Mouse (Mus musculus) cerebellum, adult 2 months (tissue): ENCODE measurements around the gene Nsrp1. TPM values are rescaled to one million over a fixed set of nuclear protein-coding genes. Genes with fewer than 3 reads are reported as not detected.

Source experiments
- DNase-seq, 2 experiments: peaks; one replicate each; pipeline ENCODE4 v3.0.0; 2021
- H3K27ac ChIP-seq: fragments of 200-500 bp; 2 replicates; pipeline ENCODE4 v1.5.1; 2012; ENCODE audit warnings: low read length, control low read depth, inconsistent platforms; ENCODE audit not compliant: insufficient read depth
- H3K27me3 ChIP-seq: fragments of 200-500 bp; 2 replicates; pipeline ENCODE4 v1.6.1; 2012; ENCODE audit warnings: inconsistent platforms, mild to moderate bottlenecking, low read length, moderate library complexity; ENCODE audit not compliant: control insufficient read depth, insufficient read depth
- H3K4me1 ChIP-seq: fragments of 200-500 bp; 2 replicates; pipeline ENCODE4 v1.6.1; 2011; ENCODE audit warnings: low read length; ENCODE audit not compliant: control insufficient read depth, insufficient read depth
- H3K4me3 ChIP-seq: fragments of 200-500 bp; replicated peaks from 2 replicates; pipeline ENCODE3; 2011; ENCODE audit warnings: mild to moderate bottlenecking, low read depth, low read length, control low read depth; ENCODE audit not compliant: insufficient read depth
- CTCF ChIP-seq: fragments of 200-500 bp; IDR thresholded peaks from 2 replicates; pipeline ENCODE4 v1.5.1; 2011; ENCODE audit warnings: low read depth, mild to moderate bottlenecking, control low read depth, low read length, moderate library complexity, borderline replicate concordance; ENCODE audit not compliant: insufficient read depth
- POLR2A ChIP-seq: fragments of 200-500 bp; IDR thresholded peaks from 2 replicates; pipeline ENCODE4 v1.6.1; 2011; ENCODE audit warnings: low read length, control low read depth, borderline replicate concordance; ENCODE audit not compliant: insufficient read depth
- WGBS: fragments of 180-500 bp; shearing (Covaris S2); methylation state at CpG from one replicate; pipeline ENCODE4 v1.1.7; 2018; 5-methylcytosine and 5-hydroxymethylcytosine counted together
- polyA plus RNA-seq: library from polyadenylated mRNA; depleted of rRNA; stranded (reverse); fragments of >200 nt; gene quantifications from 2 replicates; pipeline ENCODE4 v1.2.3, GENCODE M21; 2012

Gene Nsrp1
- polyA plus RNA-seq, 1 experiment = 11.8 TPM

DNA sequence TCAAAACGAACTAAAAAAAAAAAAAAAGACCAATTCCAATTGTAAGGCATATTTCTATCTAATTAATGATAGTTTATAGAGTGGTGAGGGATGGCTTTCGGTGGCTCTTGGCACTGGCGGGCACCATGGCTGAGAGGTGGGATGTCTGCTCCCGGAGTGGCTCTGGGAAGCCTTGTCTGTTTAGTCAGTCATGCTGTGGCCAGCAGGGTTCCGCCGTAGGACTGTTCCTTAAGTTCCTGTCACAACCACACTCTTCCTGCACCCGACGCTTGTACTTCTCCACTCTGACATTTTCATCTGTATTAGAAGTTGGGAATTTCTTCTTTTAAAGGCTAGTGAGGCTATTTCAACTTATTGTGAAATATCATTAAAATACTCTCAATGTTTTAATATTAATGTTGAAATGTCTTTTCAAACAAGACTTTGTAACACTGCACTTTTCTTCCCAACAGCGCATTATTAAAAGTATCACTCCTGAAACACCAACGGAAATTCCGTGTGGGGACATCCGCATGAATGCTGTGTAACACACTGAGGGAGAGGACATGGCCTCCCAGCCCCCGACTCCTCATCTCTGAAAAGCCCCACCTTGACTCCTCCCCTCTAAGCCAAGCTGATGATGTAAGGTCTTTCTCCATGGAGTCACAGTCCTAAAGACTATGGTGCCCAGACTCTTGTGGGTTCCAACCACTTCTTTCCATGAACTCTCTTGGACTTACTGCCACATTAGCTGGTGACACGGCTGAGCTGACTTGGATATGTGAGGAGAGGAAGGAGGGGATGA is 46.9 kb downstream of the Nsrp1 start:
- no peak for TF ChIP-seq POLR2A
- no peak for TF ChIP-seq CTCF
- WGBS = 72% methylated on average over 14 of the region's 14 CpGs
- Histone ChIP-seq H3K27me3 (no peaks in the 10 kb centered on the region; the same call in 1 of the 2 replicates), H3K27ac (no peak overlapping the region), H3K4me1 (no peaks in the 10 kb centered on the region), H3K4me3 (no peak overlapping the region)
- DNase-seq = no peak

DNA sequence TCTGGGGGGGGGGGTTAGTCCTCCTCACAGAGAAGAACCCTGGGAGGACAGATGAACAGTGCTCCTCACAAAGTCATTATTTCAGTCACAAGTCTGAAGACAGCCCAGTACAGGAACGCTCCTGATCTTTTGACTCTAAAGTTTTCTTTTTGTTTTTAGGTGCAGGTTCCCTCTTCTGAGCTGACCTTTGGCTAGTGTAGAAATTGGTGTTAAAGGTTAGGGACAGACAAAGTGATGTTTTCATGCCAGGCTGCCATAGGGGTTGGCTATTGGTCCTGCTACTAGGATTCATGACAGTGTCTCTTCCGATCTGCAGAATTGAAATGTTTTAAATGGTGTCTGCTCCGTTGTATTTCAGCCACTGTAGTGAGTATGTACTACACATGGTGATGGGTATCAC is 50.1 kb downstream of the Nsrp1 start:
- Histone ChIP-seq H3K27me3 (no peaks in the 10 kb centered on the region), H3K4me1 (no peaks in the 10 kb centered on the region), H3K27ac (no peak overlapping the region), H3K4me3 (no peak overlapping the region)
- 89% methylated on average over 3 of the region's 3 CpGs for WGBS
- TF ChIP-seq POLR2A = no peak
- TF ChIP-seq CTCF = no peak
- DNase-seq = no peak

DNA sequence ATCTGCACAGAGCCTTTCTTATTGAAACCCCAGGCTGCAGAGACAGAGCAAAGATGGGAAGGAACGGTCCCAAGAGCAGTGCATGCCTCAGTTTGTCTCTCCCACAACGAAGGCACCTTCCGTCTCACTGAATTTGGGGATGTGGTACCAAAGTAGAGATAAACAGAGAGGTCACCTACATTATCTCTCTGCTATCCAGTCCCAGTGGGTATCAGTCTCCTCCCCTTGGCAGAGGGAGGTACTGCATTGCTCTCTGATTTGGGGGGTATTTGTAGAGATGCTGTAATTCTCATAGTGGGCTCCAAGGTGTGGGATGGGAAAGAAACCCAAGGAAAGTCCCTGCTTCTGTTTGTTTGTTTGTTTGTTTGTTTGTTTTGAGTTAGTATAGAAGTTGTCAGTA is 51.7 kb downstream of the Nsrp1 start:
- H3K27ac ChIP-seq = no peak overlapping the region
- TF ChIP-seq CTCF (no peak), POLR2A (no peak)
- 74% methylated on average over 3 of the region's 3 CpGs for WGBS

DNA sequence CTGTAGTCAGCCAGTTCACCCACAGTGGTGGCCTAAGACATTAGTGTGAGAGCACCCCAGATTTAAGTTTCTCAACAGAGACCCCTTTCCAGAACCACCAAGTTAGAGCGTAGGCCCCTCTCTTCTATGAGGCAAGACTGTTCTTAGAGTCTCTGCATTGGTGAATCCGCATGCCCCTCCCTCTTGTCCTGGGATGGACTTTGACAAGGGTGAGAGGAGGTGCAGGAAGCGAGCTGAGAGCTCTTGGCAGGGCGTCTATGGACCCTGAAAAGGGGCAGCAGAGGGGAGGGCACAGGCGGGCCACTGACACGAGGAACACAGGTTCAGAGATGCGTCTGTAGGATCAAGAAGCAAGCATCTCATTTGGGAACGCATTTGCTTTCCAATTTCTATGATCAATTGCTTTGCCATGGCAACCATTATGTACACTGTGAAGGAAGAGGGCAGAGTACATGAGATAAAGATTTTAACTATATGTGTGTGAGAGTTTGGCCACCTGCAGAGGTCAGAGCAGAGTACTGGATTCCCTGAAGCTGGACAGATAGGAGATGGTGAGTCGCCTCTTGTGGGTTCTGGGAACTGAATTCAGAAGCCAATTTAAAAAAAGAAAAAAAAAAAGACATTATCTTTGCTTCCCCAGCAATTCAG is 56.4 kb downstream of the Nsrp1 start:
- H3K27me3 ChIP-seq = no peaks in the 10 kb centered on the region; the same call in 1 of the 2 replicates
- no peaks in the 10 kb centered on the region for H3K4me1 ChIP-seq
- TF ChIP-seq POLR2A (no peak), CTCF (no peak)
- WGBS = 64% methylated on average over 9 of the region's 9 CpGs
- no peak overlapping the region for H3K4me3 ChIP-seq
- H3K27ac ChIP-seq = no peak overlapping the region
- DNase-seq = no peak

More for the DNA sequence above, 51.7 kb downstream of the Nsrp1 start:
- Histone ChIP-seq H3K4me1 (no peaks in the 10 kb centered on the region), H3K27me3 (no peaks in the 10 kb centered on the region), H3K4me3 (no peak overlapping the region)
- DNase-seq = no peak

DNA sequence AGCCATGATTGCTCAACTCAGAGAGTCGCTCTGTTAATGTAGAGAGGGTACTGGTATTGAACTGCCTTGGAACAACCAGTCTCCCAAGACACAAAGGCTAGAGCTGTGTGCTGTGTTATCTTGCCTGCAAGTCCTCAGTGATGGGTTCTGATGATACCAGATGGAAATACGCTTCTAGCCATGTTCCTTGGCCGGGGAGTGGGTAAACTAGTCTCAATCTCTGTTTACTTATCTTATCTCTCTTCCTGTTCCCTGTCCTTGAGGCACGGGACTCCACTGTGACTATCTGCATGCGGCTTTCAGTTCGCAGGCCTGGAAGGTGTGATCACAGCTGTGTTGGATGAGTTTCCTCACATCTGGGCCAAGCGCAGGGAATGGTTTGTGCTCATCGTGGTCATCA is 58.7 kb downstream of the Nsrp1 start:
- 84% methylated on average over 8 of the region's 8 CpGs for WGBS
- TF ChIP-seq POLR2A = no peak
- no peak for TF ChIP-seq CTCF
- H3K27ac ChIP-seq = no peak overlapping the region
- H3K4me3 ChIP-seq = no peak overlapping the region
- H3K27me3 ChIP-seq = no peaks in the 10 kb centered on the region; the same call in 1 of the 2 replicates
- H3K4me1 ChIP-seq = no peaks in the 10 kb centered on the region
- no peak for DNase-seq

DNA sequence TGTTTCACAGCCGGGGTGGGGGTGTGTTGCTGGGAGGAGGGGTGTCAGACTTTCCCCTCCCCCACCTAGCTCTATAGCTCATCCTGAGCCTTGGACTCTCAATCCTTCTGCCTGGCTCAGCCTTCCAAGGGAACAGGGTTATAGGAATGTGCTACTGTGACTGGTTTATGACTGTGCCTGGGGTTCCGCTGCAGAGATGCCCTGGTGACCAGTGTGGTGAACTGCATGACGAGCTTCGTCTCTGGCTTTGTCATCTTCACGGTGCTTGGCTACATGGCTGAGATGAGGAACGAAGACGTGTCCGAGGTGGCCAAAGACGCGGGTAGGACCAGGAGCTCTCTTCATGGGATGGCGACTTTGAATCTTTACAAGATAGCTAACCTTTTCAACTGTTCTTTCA is 60.2 kb downstream of the Nsrp1 start:
- no peak overlapping the region for H3K27ac ChIP-seq
- no peak for DNase-seq
- H3K27me3 ChIP-seq = no peaks in the 10 kb centered on the region; the same call in 1 of the 2 replicates
- TF ChIP-seq CTCF = no peak
- TF ChIP-seq POLR2A = no peak
- H3K4me1 ChIP-seq = no peaks in the 10 kb centered on the region
- H3K4me3 ChIP-seq = no peak overlapping the region
- WGBS = 68% methylated on average over 11 of the region's 11 CpGs

DNA sequence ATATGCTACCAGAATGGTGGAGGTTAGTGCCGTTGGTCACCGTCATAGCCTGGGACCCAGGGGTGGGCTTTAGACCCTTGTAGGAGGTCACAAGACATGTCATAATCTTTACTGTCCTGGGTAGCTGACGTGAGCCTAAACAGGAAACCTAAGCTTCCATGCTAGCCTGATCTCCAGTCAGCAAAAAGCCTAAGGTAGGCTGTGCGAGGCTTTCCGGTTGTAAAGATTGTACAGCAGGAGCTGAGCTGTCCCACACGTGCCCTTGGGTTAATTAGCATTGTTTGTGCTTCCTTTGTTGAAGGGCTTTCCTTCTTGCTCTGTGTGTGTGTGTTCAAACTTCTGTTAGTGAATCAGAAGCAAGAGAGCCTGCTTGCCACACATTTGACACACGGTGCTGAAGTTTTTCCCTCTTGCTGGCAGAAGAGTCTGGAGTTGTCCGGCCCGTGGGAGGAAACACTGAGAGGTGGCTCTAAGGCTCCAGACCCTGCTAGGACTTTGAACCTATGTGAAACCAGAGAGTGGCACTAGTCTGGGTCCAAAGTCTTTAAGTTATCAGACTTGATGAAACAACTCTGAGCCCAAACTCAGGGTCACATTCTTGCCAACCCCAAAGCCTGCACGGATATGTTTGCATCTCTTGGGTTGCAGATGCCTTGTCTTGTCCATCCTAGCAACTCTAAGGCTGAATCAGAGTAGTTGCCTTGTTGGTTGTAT is 67.3 kb downstream of the Nsrp1 start:
- WGBS = 81% methylated on average over 10 of the region's 10 CpGs
- no peak for DNase-seq
- H3K27me3 ChIP-seq = no peaks in the 10 kb centered on the region
- H3K4me1 ChIP-seq = no peaks in the 10 kb centered on the region; the same call in 1 of the 2 replicates
- H3K4me3 ChIP-seq = no peak overlapping the region
- no peak overlapping the region for H3K27ac ChIP-seq
- no peak for TF ChIP-seq CTCF
- no peak for TF ChIP-seq POLR2A
